Mouse (Mus musculus): ENCODE data around the gene Pde1b. TPM values are rescaled to one million over a fixed set of nuclear protein-coding genes. Genes with fewer than 3 reads are reported as not detected.

Gene Pde1b
- total RNA-seq, 2 experiments from 2014 or later, result 2.7 to 2.8 TPM

DNA sequence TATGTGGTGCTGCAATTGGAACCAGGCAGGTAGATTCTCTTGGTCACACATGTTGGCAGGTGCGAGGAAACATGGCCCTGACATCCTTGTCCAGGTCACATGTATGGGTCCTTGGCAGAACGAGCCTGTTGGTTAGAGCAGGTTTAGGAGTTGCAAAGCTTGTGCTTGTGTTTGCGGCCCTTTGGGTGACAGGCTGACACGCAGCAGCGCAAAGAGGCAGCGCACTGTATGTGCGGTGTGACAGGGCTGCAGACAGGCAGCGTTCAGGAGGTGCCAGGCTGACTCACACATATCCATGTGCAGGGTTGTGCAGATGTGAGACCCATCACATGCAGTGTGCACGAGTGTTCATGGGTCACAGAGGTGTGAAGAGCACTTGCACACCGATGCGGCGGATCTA is 826 bp downstream of the Pde1b start:
- DNase-seq, result no peak
- intact Hi-C loops (cut with DNase I), result no loop called here

- DNase-seq, result no peak
Observed at GRCm38 (mm10) chr15:103509317-103509716, 6.5 kb downstream of the Pde1b start.

GRCm38 (mm10) chr15:103511652-103512051 is 8.8 kb downstream of the Pde1b start:
- intact Hi-C loops (cut with DNase I), result no loop called here
- no peak for DNase-seq

More at GRCm38 (mm10) chr15:103509317-103509716, 6.5 kb downstream of the Pde1b start:
- intact Hi-C loops (cut with DNase I), result no loop called here

DNA sequence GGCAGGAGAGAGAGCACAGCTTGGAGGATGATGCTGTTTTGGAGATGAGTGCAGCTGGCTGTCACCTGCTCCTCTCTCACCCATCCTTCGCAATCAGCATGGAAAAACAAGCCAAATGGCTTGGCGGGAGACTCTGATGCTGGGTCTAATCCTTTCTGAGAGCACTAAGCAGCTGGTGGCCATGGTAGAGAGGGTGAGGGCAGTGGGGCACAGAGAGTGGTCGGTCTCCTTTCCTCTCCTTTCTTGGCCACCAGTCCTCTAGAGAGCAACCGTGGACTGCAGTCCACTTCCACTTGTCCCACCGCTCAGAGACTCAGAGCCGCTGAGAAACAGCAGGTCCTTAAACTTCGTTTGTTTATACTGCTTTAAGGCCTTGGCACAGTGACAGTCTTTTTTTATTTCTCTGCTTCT is 10.8 kb downstream of the Pde1b start:
- intact Hi-C loops (cut with DNase I), result no loop called here
- DNase-seq, result peak in 1 of 2 experiments; percentile 15

DNA sequence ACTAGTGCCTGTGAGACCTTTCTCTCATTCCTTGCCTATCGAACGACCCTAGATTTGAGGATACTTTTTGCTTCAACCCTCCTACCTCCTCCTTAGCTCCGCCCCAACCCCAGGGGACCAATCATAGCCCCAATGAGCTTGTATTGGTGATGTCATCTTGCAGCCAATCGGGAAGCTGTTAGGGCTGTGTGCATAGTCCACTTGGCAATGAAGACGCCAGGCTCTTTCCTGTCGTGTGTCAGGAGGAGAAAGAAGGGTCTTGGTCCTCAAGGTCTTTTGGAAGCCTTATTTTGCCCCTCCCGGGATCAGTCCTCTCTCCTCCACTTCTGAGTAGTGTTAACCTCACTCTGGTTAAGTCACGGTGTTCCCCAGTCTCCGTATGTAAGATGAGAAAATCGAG is 11.3 kb downstream of the Pde1b start:
- intact Hi-C loops (cut with DNase I), result no loop called here
- DNase-seq, result peak; percentile 75 to 82

- intact Hi-C loops (cut with DNase I), result no loop called here
- peak; percentile 32 to 36 for DNase-seq
Observed at GRCm38 (mm10) chr15:103514914-103515313, 12.1 kb downstream of the Pde1b start.

- DNase-seq, result no peak
- intact Hi-C loops (cut with DNase I), result no loop called here
Observed at GRCm38 (mm10) chr15:103518600-103519385, 16.0 kb downstream of the Pde1b start.

DNA sequence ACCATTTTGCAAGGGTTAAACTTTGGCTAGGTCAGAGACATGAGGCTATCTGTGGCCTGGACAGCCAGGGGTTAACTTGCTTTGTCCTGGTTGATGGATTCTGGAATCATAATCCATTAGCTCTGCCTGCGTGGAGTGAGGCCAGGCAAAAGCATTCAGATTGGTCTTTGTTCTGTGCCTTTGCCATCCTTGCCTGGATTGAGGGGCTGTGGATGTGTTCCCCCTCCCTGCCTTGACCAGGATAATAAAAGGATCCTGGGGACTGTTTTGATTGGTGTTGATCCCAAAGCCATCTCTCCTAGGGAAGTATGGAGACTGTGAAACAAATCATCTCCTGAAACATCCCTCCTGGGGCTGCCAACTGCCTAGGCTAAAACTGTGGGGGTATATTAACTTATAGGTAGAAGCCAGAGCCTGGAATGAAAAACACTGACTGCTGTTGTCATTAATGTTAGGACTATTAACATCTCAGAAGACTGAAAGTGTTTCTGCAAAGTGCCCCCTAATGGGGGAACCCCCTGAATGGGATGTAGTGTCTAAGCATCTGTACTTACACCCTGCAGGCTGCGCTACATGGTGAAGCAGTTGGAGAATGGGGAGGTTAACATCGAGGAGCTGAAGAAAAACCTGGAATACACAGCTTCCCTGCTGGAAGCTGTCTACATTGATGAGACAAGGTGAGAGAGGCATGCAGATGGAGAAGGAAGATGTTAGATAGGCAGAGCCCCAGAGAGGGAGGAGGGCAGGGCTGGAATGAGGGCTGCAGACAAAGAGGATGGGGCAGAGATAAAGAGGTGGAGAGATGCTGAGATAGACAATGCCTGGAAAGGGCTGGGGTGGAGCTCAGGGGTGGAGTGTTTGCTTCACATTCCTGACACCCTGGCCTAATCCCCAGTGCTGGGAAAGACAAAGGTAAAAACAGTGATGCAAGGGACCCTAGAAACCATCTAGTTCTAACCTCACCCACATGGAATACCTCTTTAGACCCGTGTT is 16.8 kb downstream of the Pde1b start:
- DNase-seq, result no peak
- intact Hi-C loops (cut with DNase I), result no loop called here

- intact Hi-C loops (cut with DNase I), result no loop called here
- DNase-seq, result no peak
Observed at GRCm38 (mm10) chr15:103522458-103523099, 19.7 kb downstream of the Pde1b start.

DNA sequence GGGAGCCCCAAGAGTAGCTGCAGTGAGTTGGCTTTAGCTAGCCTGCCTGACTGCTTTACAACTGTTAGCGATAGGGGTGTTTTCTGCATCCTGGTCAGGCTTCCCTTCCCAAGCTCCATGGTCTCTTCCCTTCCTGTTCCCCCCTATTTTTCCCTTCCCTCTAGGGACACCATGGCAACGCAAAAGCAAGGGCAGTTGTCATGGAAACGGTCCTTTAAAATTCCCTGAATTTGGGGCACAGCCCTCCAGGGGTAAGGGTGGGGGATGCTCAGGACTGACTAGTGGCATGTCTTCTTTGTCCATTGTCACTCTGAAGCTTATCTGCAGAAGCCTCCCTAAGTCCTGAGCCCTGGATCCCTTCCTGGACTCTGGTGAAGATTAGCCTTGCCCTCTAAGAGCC is 20.3 kb downstream of the Pde1b start:
- no peak for DNase-seq
- intact Hi-C loops (cut with DNase I), result no loop called here

GRCm38 (mm10) chr15:103530372-103530771 is 27.5 kb downstream of the Pde1b start:
- DNase-seq, result peak; percentile 57 to 73
- intact Hi-C loops (cut with DNase I), result no loop called here

DNA sequence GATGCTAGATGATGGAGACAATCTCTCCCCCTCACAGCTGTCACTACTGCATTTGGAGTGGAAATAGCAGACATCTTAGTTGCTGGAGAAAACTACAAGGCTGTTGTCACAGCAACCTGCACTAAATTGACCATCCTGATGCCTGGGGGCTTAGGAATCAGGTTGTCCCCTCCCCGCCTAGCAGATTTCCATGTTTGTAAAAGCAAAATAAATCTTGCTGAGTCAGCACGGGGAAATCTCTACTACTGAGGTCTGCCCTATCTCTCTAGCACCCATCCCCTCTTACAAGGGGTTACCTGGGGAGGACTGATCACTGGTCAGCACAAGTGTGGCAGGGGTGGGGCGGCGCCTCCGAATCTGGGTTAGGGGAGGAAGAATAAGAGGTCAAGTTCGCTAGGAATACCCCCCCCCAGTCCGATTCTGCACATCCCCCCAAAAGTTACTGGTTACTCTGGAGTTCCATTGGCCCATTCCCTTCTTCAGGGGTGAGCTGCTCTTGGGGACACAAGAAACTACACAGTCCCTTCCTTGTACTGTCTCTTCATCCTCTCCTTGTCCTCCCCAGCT is 31.3 kb downstream of the Pde1b start:
- intact Hi-C loops (cut with DNase I), result no loop called here
- no peak for DNase-seq

DNA sequence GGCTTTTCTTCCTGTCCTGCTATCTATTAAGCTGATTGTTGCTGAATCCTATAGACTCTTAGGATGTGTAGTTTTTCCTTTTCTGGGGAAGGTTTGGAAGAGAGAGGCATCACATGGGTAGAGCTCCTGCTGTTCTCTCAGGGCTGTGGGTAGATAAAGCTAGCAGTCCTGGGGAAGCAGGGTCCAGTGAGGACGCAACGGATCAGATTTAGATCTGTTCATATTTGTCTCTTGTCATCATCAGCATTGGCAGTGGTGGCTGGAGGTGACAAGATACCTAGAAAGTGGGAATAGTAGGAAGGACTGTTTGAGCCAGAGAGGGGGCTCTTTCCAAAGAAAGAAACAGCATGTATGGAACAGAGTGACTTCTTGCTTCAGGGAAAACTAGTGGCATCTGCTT is 32.2 kb downstream of the Pde1b start:
- no peak for DNase-seq
- intact Hi-C loops (cut with DNase I), result no loop called here

DNA sequence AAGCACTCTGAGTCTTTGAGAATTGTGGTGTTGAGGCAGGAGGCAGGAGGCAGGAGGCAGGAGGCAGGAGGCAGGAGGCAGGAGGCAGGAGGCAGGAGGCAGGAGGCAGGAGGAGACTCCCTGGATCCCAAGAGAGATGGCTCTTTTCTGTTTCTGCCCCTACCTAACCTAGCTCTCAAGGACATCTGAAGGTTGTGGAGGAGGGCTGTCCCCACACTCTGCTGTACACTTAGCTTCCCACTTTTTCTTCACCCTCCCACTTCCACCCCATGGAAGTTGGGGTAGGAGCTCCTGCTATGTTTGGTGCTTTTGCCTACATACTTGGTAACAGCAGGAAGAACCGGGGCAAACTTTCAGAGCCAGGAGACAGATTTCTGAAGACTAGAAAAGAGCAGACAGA is 33.0 kb downstream of the Pde1b start:
- intact Hi-C loops (cut with DNase I), result no loop called here
- no peak for DNase-seq

GRCm38 (mm10) chr15:103536456-103536855 is 33.6 kb downstream of the Pde1b start:
- DNase-seq, result no peak
- intact Hi-C loops (cut with DNase I), result no loop called here

GRCm38 (mm10) chr15:103537011-103537821 is 34.4 kb downstream of the Pde1b start:
- intact Hi-C loops (cut with DNase I), result no loop called here
- DNase-seq, result peak; percentile 52 to 56

DNA sequence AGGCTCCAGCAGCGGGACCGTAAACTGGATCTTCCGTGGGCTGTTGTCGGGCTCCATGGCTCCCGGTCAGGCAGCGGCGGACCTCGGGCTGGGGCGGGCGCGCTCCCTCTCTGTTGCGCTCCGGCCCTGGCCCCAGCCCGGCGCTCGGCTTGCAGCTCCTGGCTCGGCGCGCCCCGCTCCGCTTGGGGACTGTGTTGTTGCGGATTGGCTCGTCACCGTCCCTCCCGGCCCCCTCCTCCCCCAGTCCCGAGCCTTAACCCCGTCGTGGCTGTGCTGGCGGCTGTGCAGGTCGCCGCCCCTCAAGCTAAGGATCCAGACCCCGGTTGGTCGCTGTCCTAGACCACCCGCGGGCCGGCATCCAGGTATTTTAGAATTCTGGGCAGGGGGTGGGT is 35.0 kb downstream of the Pde1b start, which contains the start of gene Ppp1r1a:
TSS of gene Ppp1r1a (minus strand) at position 182 of the 392 bp plus-strand sequence.
- intact Hi-C loops (cut with DNase I), result no loop called here

DNA sequence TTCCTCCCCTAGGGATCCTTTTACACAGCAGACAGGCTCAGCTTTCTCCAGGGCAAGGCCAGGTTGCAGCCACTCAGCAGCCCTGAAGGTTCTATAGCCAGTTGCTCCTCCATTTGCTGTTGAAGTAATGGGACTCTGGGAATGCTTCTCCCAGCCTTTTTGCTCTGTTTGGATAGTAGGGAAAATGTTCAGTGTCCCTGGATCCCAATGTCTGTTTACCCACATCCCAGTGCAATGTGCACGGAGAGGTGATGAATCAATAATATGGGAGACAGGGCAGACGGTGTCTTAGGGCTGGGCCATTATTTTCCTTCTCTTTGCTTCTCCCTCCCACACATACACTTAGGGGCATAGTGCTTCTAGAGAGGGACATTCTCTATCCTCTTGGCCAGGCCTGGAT is 36.4 kb downstream of the Pde1b start:
- DNase-seq, result no peak
- intact Hi-C loops (cut with DNase I), result no loop called here

More for the DNA sequence above, 35.0 kb downstream of the Pde1b start, which contains the start of gene Ppp1r1a:
- peak; percentile 61 to 63 for DNase-seq

- intact Hi-C loops (cut with DNase I), result no loop called here
- no peak for DNase-seq
Observed at GRCm38 (mm10) chr15:103540646-103541045, 37.8 kb downstream of the Pde1b start.

DNA sequence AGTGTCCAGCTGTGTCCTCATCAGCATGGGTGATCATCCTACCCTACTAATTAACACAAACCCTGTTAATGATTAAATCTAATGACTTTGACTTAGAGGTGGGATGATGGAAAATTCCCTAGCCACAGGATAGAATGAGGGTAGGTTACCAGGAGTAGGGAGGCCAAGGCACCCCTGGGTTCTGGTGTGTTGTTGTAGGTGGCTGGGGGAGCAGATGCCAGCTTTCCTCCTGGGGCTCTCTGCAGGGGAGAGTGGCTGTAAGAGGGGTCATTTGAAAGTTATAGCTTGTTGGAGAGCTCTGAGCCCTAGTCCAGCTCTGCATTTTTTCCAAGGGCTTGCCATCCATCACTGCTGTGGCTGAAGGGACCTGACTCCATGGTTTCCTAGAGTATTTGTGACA is 39.7 kb downstream of the Pde1b start:
- intact Hi-C loops (cut with DNase I), result no loop called here

More for the DNA sequence above, 39.7 kb downstream of the Pde1b start:
- no peak for DNase-seq

Measured in heart, postnatal 10 days (tissue).